Mouse (Mus musculus): Measurements from ENCODE around the gene Zfp975. TPM values are rescaled to one million over a fixed set of nuclear protein-coding genes. Genes with fewer than 3 reads are reported as not detected.
"Not testable (repeated sequence)": the region's sequence is repeated elsewhere in the genome, so short reads cannot be mapped to it uniquely, and the experiment has no call there.

Gene Zfp975
- polyA plus RNA-seq (2012; rRNA removed) (0.53 and 0.80 TPM in 2 replicates), polyA plus RNA-seq (2014; fragmentation: Nextera tagmentation; extraction: Ambion mirVana) (1.1 and 2.1 TPM in 2 replicates)

GRCm38 (mm10) chr7:42692362-42693158 lies at the start of gene Zfp975:
Gene Zfp975, minus strand, starts transcription at chr7:42692742.
- H3K27me3 ChIP-seq (ENCODE audit: control insufficient read depth, insufficient read depth, low read length); H3K9me3 ChIP-seq (ENCODE audit: control insufficient read depth, low read length); H3K36me3 ChIP-seq (replicated peaks; ENCODE audit: control insufficient read depth, insufficient read depth, low read depth); H3K27ac ChIP-seq; H3K4me1 ChIP-seq (replicated peaks; ENCODE audit: control insufficient read depth in 2 of 2, insufficient read depth in 2 of 2, low read length in 1 of 2): not testable (repeated sequence)
- peak; percentile 60 to 61 (median 61) for DNase-seq (ENCODE audit: low read depth in 3 of 3, low spot score in 3 of 3)
- Histone ChIP-seq H3K4me3 (ENCODE audit: insufficient read depth in 1 of 2, low read depth in 2 of 2, low read length in 2 of 2) (peak within 1 kb of the TSS; percentile 58 to 98), H3K4me2 (ENCODE audit: low read depth) (peak within 1 kb of the TSS; percentile 64), H3K9ac (replicated peaks) (peak within 1 kb of the TSS; percentile 49)
- ATAC-seq (ENCODE audit: insufficient read depth) = peak; percentile 99
- WGBS (ENCODE audit: insufficient replicate concordance) = 1% methylated on average over 23 of the region's 23 CpGs

DNA sequence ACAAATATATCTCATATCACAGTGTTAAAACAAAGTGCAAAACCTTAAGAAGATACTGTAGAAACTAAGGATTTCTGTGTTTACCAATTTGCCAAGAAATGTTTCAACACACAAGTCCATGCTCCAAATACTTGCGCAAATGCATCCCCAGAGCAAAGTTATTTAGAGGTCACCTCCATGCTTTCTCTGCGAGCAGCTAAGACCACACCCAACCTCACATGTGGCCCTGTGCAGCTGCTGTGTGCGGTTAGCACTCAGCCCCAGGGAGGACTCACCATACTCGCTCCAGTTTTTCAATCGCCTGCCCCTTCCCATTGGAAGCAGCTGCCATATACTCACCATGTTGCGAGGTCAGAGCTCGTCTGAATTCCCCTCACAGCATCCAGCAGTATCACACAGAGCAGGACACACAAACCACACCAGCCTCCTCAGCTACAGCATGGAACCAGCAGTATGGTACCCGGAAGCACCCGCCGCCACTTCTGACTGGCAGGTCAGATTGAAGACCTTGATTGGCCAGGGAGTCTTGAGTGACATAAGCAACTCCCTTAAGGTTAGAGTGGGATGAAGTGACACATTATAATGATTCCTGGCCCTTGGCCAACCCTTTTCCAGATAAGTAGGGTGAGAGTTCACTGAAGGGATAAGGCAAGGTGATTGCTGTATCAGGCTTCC lies 46.1 kb upstream of the Zfp975 start:
- Histone ChIP-seq H3K4me1 (replicated peaks; ENCODE audit: control insufficient read depth in 2 of 2, insufficient read depth in 2 of 2, low read length in 1 of 2) (no peaks in the 10 kb centered on the region), H3K4me3 (ENCODE audit: insufficient read depth in 1 of 2, low read depth in 2 of 2, low read length in 2 of 2) (no peak overlapping the region), H3K27me3 (ENCODE audit: control insufficient read depth, insufficient read depth, low read length) (no peaks in the 10 kb centered on the region), H3K36me3 (replicated peaks; ENCODE audit: control insufficient read depth, insufficient read depth, low read depth) (no peaks in the 10 kb centered on the region), H3K9me3 (ENCODE audit: control insufficient read depth, low read length) (no peaks in the 10 kb centered on the region), H3K4me2 (ENCODE audit: low read depth) (no peak overlapping the region), H3K9ac (replicated peaks) (no peak overlapping the region), H3K27ac (no peak overlapping the region)
- 65% methylated on average over 10 of the region's 10 CpGs for WGBS (ENCODE audit: insufficient replicate concordance)
- ATAC-seq (ENCODE audit: insufficient read depth) (no peak), DNase-seq (ENCODE audit: low read depth in 3 of 3, low spot score in 3 of 3) (no peak)
- TF ChIP-seq EP300 (IDR thresholded peaks at IDR 0.05; ENCODE audit: low read depth) = no peak
- TF ChIP-seq CTCF (IDR thresholded peaks at IDR 0.05; ENCODE audit: low read depth) = no peak

DNA sequence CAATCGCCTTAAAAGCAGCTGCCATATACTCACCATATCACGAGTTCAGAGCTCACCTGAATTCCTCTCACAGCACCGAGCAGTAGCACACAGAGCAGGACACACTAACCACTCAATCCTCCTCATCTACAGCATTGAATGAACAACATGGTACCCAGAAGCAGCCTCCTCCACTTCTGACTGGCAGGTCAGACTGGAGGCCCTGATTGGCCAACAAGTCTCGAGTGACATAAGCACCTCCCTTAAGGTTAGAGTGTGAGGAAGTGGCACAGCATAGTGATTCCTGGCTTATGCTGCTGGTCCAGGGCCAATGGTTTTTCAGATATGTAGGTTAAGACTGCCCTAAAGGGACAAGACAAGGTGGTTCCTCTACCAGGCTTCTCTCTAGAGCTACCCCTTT lies 34.4 kb upstream of the Zfp975 start, which contains the start of gene Gm17067:
Gm17067 (minus strand) TSS at position 101 of the 400 bp plus-strand sequence.
- not testable (repeated sequence) for DNase-seq (ENCODE audit: low read depth in 3 of 3, low spot score in 3 of 3); H3K4me3 ChIP-seq (ENCODE audit: insufficient read depth in 1 of 2, low read depth in 2 of 2, low read length in 2 of 2); H3K27me3 ChIP-seq (ENCODE audit: control insufficient read depth, insufficient read depth, low read length); H3K4me1 ChIP-seq (replicated peaks; ENCODE audit: control insufficient read depth in 2 of 2, insufficient read depth in 2 of 2, low read length in 1 of 2); H3K27ac ChIP-seq; H3K36me3 ChIP-seq (replicated peaks; ENCODE audit: control insufficient read depth, insufficient read depth, low read depth); H3K4me2 ChIP-seq (ENCODE audit: low read depth); H3K9ac ChIP-seq (replicated peaks); ATAC-seq (ENCODE audit: insufficient read depth); H3K9me3 ChIP-seq (ENCODE audit: control insufficient read depth, low read length)
- WGBS (ENCODE audit: insufficient replicate concordance) = 64% methylated on average over 4 of the region's 4 CpGs

- H3K4me2 ChIP-seq (ENCODE audit: low read depth) = peak overlapping the region; percentile 64
- peak overlapping the region; percentile 58 to 98 for H3K4me3 ChIP-seq (ENCODE audit: insufficient read depth in 1 of 2, low read depth in 2 of 2, low read length in 2 of 2)
- H3K9ac ChIP-seq (replicated peaks) = peak overlapping the region; percentile 49
- H3K4me1 ChIP-seq (replicated peaks; ENCODE audit: control insufficient read depth in 2 of 2, insufficient read depth in 2 of 2, low read length in 1 of 2); H3K27ac ChIP-seq; H3K36me3 ChIP-seq (replicated peaks; ENCODE audit: control insufficient read depth, insufficient read depth, low read depth); H3K9me3 ChIP-seq (ENCODE audit: control insufficient read depth, low read length); ATAC-seq (ENCODE audit: insufficient read depth); H3K27me3 ChIP-seq (ENCODE audit: control insufficient read depth, insufficient read depth, low read length); DNase-seq (ENCODE audit: low read depth in 3 of 3, low spot score in 3 of 3): not testable (repeated sequence)
- 2% methylated on average over 4 of the region's 4 CpGs for WGBS (ENCODE audit: insufficient replicate concordance)
Observed at GRCm38 (mm10) chr7:42693251-42693650, 709 bp upstream of the Zfp975 start.

DNA sequence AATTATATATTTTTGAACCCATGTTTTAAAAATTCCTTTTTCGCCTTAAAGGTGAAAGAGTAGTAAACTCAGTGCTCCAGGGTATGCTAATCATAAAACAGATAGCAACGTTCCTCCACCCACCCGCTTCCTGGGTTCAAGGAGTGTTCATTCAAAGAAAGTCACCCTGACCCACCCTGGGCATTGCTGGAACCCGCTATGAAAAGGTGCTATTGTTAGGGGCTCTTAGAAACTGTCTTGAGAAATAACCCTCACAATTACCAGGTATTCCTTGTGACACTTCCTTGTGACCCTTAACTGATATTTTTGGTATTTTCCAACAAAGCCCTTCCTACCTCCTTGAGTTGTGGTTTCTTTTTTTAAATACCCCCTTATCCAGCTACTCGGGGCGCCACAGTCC lies 12.5 kb downstream of the Zfp975 start:
- not testable (repeated sequence) for H3K36me3 ChIP-seq (replicated peaks; ENCODE audit: control insufficient read depth, insufficient read depth, low read depth); H3K4me1 ChIP-seq (replicated peaks; ENCODE audit: control insufficient read depth in 2 of 2, insufficient read depth in 2 of 2, low read length in 1 of 2); H3K4me3 ChIP-seq (ENCODE audit: insufficient read depth in 1 of 2, low read depth in 2 of 2, low read length in 2 of 2); ATAC-seq (ENCODE audit: insufficient read depth); H3K27me3 ChIP-seq (ENCODE audit: control insufficient read depth, insufficient read depth, low read length); H3K4me2 ChIP-seq (ENCODE audit: low read depth); H3K9ac ChIP-seq (replicated peaks); DNase-seq (ENCODE audit: low read depth in 3 of 3, low spot score in 3 of 3); H3K27ac ChIP-seq; H3K9me3 ChIP-seq (ENCODE audit: control insufficient read depth, low read length)
- WGBS (ENCODE audit: insufficient replicate concordance) = 76% methylated on average over 6 of the region's 6 CpGs

- ATAC-seq (ENCODE audit: insufficient read depth); H3K27me3 ChIP-seq (ENCODE audit: control insufficient read depth, insufficient read depth, low read length): not testable (repeated sequence)
Observed at GRCm38 (mm10) chr7:42679646-42680045, 12.9 kb downstream of the Zfp975 start.

More at GRCm38 (mm10) chr7:42679646-42680045, 12.9 kb downstream of the Zfp975 start:
- not testable (repeated sequence) for DNase-seq (ENCODE audit: low read depth in 3 of 3, low spot score in 3 of 3); H3K9me3 ChIP-seq (ENCODE audit: control insufficient read depth, low read length); H3K4me2 ChIP-seq (ENCODE audit: low read depth); H3K4me3 ChIP-seq (ENCODE audit: insufficient read depth in 1 of 2, low read depth in 2 of 2, low read length in 2 of 2); H3K4me1 ChIP-seq (replicated peaks; ENCODE audit: control insufficient read depth in 2 of 2, insufficient read depth in 2 of 2, low read length in 1 of 2); H3K9ac ChIP-seq (replicated peaks); H3K27ac ChIP-seq; H3K36me3 ChIP-seq (replicated peaks; ENCODE audit: control insufficient read depth, insufficient read depth, low read depth)
